Mouse (Mus musculus): ENCODE measurements around the gene Dnm3. TPM values are rescaled to one million over a fixed set of nuclear protein-coding genes. Genes with fewer than 3 reads are reported as not detected.

Gene Dnm3
- polyA plus RNA-seq, 1 experiment from 2014 or later = 33.5 TPM

DNA sequence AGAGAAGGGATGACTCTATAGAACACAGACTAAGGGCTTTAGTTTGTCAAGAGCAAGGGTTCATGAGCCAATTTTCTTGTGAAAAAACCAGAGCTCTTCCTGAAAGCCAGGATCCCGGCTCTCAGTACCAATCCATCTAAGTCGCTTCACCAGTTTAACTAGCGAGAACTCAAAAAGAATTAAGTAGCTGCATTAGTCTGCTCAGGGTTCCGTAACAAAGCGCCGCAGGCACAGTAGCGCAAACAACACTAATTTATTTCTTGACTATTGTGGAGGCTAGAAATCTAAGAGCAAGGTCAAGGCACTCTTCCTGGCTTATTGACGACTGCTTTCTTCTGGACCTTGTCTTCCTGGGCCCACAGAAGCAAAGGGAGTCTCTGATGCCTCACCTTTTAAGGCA is 14.2 kb downstream of the Dnm3 start:
- Histone ChIP-seq H3K4me3 (replicated peaks) (no peak overlapping the region), H3K4me1 (replicated peaks) (no peaks in the 10 kb centered on the region), H3K36me3 (no peaks in the 10 kb centered on the region), H3K4me2 (replicated peaks) (no peak overlapping the region), H3K9ac (replicated peaks) (no peak overlapping the region), H3K27ac (no peak overlapping the region), H3K27me3 (no peaks in the 10 kb centered on the region), H3K9me3 (no peaks in the 10 kb centered on the region)
- WGBS = 87% methylated on average over 8 of the region's 8 CpGs
- ATAC-seq = no peak

GRCm38 (mm10) chr1:162458711-162459110 is 19.1 kb downstream of the Dnm3 start:
- no peak for ATAC-seq
- Histone ChIP-seq H3K9ac (replicated peaks) (no peak overlapping the region), H3K36me3 (no peaks in the 10 kb centered on the region), H3K27ac (no peak overlapping the region), H3K4me1 (replicated peaks) (no peaks in the 10 kb centered on the region), H3K4me2 (replicated peaks) (no peak overlapping the region), H3K4me3 (replicated peaks) (no peak overlapping the region), H3K9me3 (no peaks in the 10 kb centered on the region), H3K27me3 (no peaks in the 10 kb centered on the region)
- 89% methylated on average over 2 of the region's 2 CpGs for WGBS

DNA sequence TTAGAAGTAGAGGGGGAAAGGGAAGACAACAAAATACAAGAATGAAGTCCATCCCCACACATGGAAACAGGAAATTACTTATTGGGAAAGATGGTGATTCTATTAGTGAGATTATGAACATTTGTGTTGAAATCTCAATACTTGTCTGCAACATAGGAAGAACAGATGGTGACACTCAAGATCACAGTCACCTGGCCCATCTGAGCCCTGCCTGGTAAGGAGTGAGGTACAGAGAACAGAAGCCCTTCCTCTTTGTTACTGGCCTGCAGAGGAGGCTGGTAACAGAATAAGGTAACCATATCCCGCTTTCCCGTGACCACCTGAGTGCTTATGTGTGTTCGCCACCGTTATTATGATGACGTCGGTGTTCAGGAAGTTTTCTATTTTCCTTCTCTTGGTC is 21.0 kb downstream of the Dnm3 start:
- Histone ChIP-seq H3K4me2 (replicated peaks) (no peak overlapping the region), H3K4me1 (replicated peaks) (0 out of 2 replicates have a peak, but pooled peaks cover 5% of the 10 kb centered on the region), H3K4me3 (replicated peaks) (no peak overlapping the region), H3K9me3 (no peaks in the 10 kb centered on the region), H3K36me3 (no peaks in the 10 kb centered on the region), H3K27ac (no peak overlapping the region), H3K9ac (replicated peaks) (no peak overlapping the region), H3K27me3 (no peaks in the 10 kb centered on the region)
- ATAC-seq = no peak
- WGBS = 95% methylated on average over 6 of the region's 6 CpGs

GRCm38 (mm10) chr1:162456406-162456805 is 21.4 kb downstream of the Dnm3 start:
- Histone ChIP-seq H3K9me3 (no peaks in the 10 kb centered on the region), H3K9ac (replicated peaks) (no peak overlapping the region), H3K27me3 (no peaks in the 10 kb centered on the region), H3K4me2 (replicated peaks) (no peak overlapping the region), H3K36me3 (no peaks in the 10 kb centered on the region), H3K4me3 (replicated peaks) (no peak overlapping the region), H3K27ac (no peak overlapping the region), H3K4me1 (replicated peaks) (0 out of 2 replicates have a peak, but pooled peaks cover 5% of the 10 kb centered on the region)
- no peak for ATAC-seq
- 91% methylated on average over 4 of the region's 4 CpGs for WGBS

DNA sequence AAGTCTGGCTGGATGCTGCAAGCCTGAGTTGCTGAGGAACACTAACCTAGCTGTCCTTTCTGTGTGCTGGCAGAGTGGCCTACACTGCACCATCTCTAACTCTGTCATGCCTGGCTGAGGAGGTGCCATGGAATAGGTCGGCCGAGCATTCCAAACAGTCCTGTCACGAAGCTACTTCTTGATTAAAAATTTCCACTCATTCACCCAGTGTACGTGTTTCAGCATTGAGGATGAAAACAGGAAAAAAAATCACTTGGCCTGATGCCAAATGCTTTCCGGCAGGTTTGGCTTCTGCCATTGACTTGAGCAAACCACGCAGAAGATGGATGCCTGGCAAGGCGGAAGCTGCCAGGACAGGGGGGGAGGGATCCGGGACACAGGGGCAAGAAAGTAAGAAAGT is 24.3 kb downstream of the Dnm3 start:
- Histone ChIP-seq H3K9me3 (no peaks in the 10 kb centered on the region), H3K4me3 (replicated peaks) (no peak overlapping the region), H3K4me2 (replicated peaks) (no peak overlapping the region), H3K27ac (no peak overlapping the region), H3K9ac (replicated peaks) (no peak overlapping the region), H3K27me3 (no peaks in the 10 kb centered on the region), H3K4me1 (replicated peaks) (0 out of 2 replicates have a peak, but pooled peaks cover 5% of the 10 kb centered on the region), H3K36me3 (no peaks in the 10 kb centered on the region)
- 61% methylated on average over 8 of the region's 8 CpGs for WGBS
- no peak for ATAC-seq

DNA sequence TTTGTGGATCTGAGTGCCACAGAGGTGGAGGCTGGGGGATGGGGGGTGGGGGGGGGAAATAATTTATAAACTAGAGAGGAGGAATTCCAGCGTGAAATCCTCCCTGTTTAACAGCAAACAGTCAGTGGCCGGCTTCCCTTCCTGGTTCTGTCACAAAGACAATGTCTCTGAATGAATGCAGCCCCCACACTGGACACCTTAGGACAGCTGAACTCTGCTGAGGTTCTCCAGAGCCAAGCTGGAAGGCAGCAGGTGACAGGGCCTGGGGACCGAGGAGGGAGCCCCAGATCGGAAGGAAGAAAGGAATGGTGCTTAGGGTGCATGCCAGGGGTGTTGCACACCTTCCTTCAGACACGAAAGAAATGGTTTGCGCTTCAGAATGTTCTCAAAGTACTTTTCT is 24.8 kb downstream of the Dnm3 start:
- Histone ChIP-seq H3K27me3 (no peaks in the 10 kb centered on the region), H3K4me1 (replicated peaks) (0 out of 2 replicates have a peak, but pooled peaks cover 5% of the 10 kb centered on the region), H3K9me3 (no peaks in the 10 kb centered on the region), H3K27ac (no peak overlapping the region), H3K9ac (replicated peaks) (no peak overlapping the region), H3K4me2 (replicated peaks) (no peak overlapping the region), H3K36me3 (no peaks in the 10 kb centered on the region), H3K4me3 (replicated peaks) (no peak overlapping the region)
- WGBS = 76% methylated on average over 6 of the region's 6 CpGs
- ATAC-seq = no peak

DNA sequence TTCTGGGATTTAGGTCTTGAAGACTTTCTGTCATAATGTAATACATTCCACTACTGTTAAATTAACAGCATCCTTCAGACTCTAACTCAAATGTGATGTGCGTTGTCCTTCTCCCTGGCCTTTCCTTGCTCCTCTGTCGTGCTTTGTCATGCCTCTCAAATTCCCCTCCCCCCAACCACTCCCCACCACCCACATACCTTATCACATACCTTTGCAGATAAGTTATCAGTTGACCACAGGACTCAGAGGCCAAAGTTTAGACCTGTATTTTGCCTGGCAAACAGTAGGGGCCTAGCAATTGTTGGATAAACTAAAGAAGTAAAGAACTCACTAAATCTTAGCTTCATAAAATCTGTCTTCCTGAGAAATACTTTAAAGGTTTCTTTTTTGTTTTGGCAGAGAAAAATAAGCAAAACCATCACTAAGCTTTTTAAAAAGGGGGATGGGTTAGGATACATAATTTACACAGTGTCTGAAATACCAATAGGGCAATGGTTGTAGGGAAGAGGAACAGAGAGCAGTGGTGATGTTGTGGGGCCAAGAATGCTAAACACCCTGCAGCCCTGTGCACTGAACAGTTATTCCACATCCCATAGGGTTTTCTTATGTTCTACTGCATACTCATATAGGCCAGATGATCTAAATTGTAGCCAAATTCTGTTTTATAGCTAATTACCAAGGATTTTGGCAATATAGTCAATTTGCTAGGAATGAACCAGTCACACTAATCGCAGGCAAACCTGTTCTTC is 28.5 kb downstream of the Dnm3 start:
- H3K27me3 ChIP-seq = no peaks in the 10 kb centered on the region
- ATAC-seq = no peak
- H3K27ac ChIP-seq = no peak overlapping the region
- 79% methylated on average over 3 of the region's 3 CpGs for WGBS
- H3K9me3 ChIP-seq = no peaks in the 10 kb centered on the region
- no peak overlapping the region for H3K9ac ChIP-seq (replicated peaks)
- no peaks in the 10 kb centered on the region for H3K36me3 ChIP-seq
- H3K4me1 ChIP-seq (replicated peaks) = 0 out of 2 replicates have a peak, but pooled peaks cover 5% of the 10 kb centered on the region
- no peak overlapping the region for H3K4me2 ChIP-seq (replicated peaks)
- no peak overlapping the region for H3K4me3 ChIP-seq (replicated peaks)

- H3K4me1 ChIP-seq (replicated peaks) = no peaks in the 10 kb centered on the region
- no peak overlapping the region for H3K27ac ChIP-seq
- no peaks in the 10 kb centered on the region for H3K9me3 ChIP-seq
- H3K4me3 ChIP-seq (replicated peaks) = no peak overlapping the region
- H3K4me2 ChIP-seq (replicated peaks) = no peak overlapping the region
- no peaks in the 10 kb centered on the region for H3K36me3 ChIP-seq
- WGBS = 93% methylated on average over 8 of the region's 8 CpGs
- no peak for ATAC-seq
- no peak overlapping the region for H3K9ac ChIP-seq (replicated peaks)
- H3K27me3 ChIP-seq = no peaks in the 10 kb centered on the region
These were observed 33.0 kb downstream of the Dnm3 start for GRCm38 (mm10) chr1:162444805-162445204.

DNA sequence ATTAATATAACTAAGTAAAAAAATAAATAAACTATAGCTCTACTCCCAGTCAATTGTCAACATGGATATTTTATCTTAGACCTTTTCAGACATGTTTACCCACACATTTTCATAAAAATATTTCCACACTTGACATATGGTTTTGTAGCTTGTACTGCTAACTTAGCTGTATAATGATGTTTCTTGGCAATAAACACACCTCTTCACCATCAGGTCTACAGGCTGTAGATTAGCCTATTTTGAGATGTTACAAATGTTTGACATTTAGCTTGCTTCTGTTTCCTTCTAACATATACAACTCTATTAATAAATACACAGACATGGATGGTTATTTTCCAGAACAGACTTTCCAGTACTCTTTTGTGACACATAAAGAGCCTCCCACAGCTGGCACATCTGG is 38.3 kb downstream of the Dnm3 start:
- no peak overlapping the region for H3K4me3 ChIP-seq (replicated peaks)
- H3K9ac ChIP-seq (replicated peaks) = no peak overlapping the region
- no peak for ATAC-seq
- no peaks in the 10 kb centered on the region for H3K36me3 ChIP-seq
- no peak overlapping the region for H3K27ac ChIP-seq
- H3K4me2 ChIP-seq (replicated peaks) = no peak overlapping the region
- H3K9me3 ChIP-seq = no peaks in the 10 kb centered on the region
- no peaks in the 10 kb centered on the region for H3K4me1 ChIP-seq (replicated peaks)
- H3K27me3 ChIP-seq = no peaks in the 10 kb centered on the region

DNA sequence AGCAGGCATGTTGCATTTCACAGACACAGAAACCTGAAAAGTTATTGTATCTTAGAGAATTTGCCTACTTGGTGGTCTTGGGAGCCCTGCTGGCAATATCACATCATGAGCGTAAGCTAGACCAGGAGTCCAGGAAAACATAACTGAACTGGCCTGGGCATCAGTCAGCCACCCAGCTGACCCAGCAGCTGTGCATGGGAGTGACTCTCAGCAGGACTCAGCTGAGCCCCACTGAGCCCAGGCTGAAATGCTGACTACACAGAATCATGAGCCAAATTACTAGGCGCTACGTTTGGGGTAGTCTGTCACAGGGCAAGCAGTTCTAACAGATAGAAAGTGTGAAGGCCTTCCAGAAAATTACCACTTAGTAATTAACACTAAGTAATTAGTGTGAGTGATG is 41.2 kb downstream of the Dnm3 start:
- no peaks in the 10 kb centered on the region for H3K4me1 ChIP-seq (replicated peaks)
- ATAC-seq = no peak
- no peaks in the 10 kb centered on the region for H3K36me3 ChIP-seq
- 73% methylated on average over 3 of the region's 3 CpGs for WGBS
- H3K9me3 ChIP-seq = no peaks in the 10 kb centered on the region
- H3K9ac ChIP-seq (replicated peaks) = no peak overlapping the region
- no peak overlapping the region for H3K27ac ChIP-seq
- H3K4me2 ChIP-seq (replicated peaks) = no peak overlapping the region
- no peaks in the 10 kb centered on the region for H3K27me3 ChIP-seq
- no peak overlapping the region for H3K4me3 ChIP-seq (replicated peaks)

DNA sequence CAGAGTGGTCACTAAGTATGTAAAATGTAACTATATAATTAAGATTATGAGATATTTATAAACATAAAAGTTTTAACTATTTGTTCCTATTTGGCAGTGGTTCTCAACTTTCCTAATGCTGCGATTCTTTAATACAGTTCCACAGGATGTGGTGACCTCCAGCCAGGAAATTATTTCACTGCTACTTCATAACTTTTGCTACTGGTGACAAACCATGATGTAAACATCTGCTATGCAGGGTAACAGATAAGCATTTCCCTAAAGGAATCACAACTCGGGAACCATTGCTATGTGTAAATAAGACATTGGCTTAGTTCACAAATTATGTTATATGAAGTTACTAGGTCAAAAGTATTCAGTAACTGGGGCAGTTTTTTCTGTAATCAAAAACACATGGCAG is 48.9 kb downstream of the Dnm3 start:
- H3K9me3 ChIP-seq = no peaks in the 10 kb centered on the region
- no peak for ATAC-seq
- H3K9ac ChIP-seq (replicated peaks) = no peak overlapping the region
- H3K4me2 ChIP-seq (replicated peaks) = no peak overlapping the region
- H3K27ac ChIP-seq = no peak overlapping the region
- no peaks in the 10 kb centered on the region for H3K36me3 ChIP-seq
- H3K4me1 ChIP-seq (replicated peaks) = peaks cover 7% of the 10 kb centered on the region
- no peaks in the 10 kb centered on the region for H3K27me3 ChIP-seq
- no peak overlapping the region for H3K4me3 ChIP-seq (replicated peaks)
- 84% methylated on average over 2 of the region's 2 CpGs for WGBS

DNA sequence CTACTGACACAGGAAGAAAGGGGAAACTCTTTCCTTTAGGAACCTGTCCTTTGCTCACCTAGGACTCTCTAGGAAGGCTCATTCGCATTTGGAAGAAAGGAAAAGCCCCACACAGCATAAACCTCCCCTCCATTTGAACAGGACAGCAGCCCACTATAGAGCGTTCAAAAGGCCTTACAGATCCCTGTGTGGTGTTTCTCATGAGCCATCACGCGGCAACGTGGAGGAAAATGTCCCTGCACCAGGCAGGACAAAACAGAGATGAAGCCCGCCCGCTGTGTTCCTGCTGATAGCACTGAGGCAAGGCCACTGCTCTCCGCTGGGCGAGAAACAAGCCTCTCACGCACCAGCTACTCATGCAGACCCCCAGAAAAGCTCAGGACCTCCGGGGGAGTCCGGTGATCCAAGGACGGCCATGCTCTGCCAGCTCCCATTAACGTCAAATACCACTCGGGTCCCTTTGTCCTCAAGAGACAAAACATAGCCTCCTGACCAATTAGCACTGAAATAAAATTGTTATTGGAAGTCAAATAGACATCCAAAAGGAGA is 51.8 kb downstream of the Dnm3 start:
- no peak overlapping the region for H3K9ac ChIP-seq (replicated peaks)
- no peaks in the 10 kb centered on the region for H3K36me3 ChIP-seq
- peak overlapping the region; percentile 13 for H3K4me2 ChIP-seq (replicated peaks)
- peaks cover 7% of the 10 kb centered on the region for H3K4me1 ChIP-seq (replicated peaks)
- H3K27ac ChIP-seq = peak overlapping the region; percentile 30; the same call in 1 of the 2 replicates
- peak; percentile 90 for ATAC-seq
- H3K4me3 ChIP-seq (replicated peaks) = no peak overlapping the region
- 27% methylated on average over 15 of the region's 15 CpGs for WGBS
- H3K27me3 ChIP-seq = no peaks in the 10 kb centered on the region
- H3K9me3 ChIP-seq = no peaks in the 10 kb centered on the region

DNA sequence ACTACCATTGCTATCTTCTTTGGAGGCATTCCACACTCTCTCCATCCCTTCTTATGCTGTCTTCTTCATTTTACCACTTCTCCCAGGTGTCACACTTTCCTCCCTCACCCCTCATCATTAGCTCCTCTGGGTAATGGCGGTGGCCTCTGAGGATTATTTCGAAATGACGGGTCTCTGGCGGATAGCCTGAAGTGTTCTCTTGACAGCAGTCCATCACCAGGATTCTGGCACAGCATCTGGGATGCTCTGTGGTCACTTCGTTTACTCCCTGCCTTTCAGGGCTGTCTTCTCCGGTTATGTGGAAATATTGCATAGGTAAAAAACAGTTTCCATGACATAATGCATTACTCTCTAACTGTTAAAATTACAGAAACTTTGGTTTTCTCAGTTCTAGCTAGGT is 55.0 kb downstream of the Dnm3 start:
- H3K9ac ChIP-seq (replicated peaks) = no peak overlapping the region
- 88% methylated on average over 6 of the region's 6 CpGs for WGBS
- H3K4me1 ChIP-seq (replicated peaks) = peaks cover 7% of the 10 kb centered on the region
- no peak overlapping the region for H3K27ac ChIP-seq
- no peak overlapping the region for H3K4me3 ChIP-seq (replicated peaks)
- no peaks in the 10 kb centered on the region for H3K9me3 ChIP-seq
- no peaks in the 10 kb centered on the region for H3K36me3 ChIP-seq
- H3K4me2 ChIP-seq (replicated peaks) = no peak overlapping the region
- ATAC-seq = no peak
- H3K27me3 ChIP-seq = no peaks in the 10 kb centered on the region
